Mouse (Mus musculus): Measurements from ENCODE around the gene Serpinc1. TPM values are rescaled to one million over a fixed set of nuclear protein-coding genes. Genes with fewer than 3 reads are reported as not detected.

Gene Serpinc1
- 1.2 TPM for polyA plus RNA-seq (2014; fragmentation: Illumina TruSeq; extraction: RNeasy Lipid Tissue Mini Kit (QIAGEN cat#74804); ENCODE audit: low replicate concordance)

DNA sequence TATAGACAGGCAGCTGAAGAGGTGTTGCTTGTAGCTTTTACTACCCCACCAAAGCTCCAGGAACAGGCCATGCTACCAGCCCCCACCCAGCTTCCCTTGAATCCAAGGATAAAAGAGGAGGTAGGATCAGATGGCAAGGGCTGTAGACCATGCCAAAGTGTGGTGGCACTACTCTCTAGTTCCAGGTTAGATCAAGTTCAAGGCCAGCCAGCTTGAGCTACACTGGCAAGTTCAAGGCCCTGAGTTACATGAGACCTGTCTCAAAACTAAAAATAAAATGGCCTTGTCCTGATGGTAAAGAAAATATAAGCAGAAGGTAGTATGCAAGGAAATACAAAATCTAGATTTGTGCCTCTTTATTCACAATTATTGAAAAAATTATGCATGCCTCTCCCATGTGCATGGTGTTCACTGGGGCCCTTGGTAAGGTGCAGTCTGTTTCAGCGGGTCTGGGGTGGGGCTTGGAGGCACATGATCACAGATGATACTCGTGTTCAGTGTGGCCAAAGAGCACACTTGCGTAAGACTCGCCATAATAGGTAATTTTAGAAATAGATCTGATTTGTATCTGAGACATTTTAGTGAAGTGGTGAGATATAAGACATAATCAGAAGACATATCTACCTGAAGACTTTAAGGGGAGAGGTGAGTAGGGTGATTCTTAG is at the start of gene Serpinc1:
Gene Serpinc1, plus strand, starts transcription at position 515 of the 665 bp plus-strand sequence.

GRCm38 (mm10) chr1:161034435-161035280 is 56.3 kb downstream of the Serpinc1 start, which contains the start of gene Zbtb37:
Zbtb37 (minus strand) TSS chr1:161034849.

Other genes with a start within 250 kb of the Serpinc1 start
- gene Rabgap1l, start 185.4 kb upstream of the Serpinc1 start, polyA plus RNA-seq (2014; fragmentation: Illumina TruSeq; extraction: RNeasy Lipid Tissue Mini Kit (QIAGEN cat#74804); ENCODE audit: low replicate concordance) = 147 TPM
- 33.2 TPM for gene Rc3h1, start 72.2 kb upstream of the Serpinc1 start, polyA plus RNA-seq (2014; fragmentation: Illumina TruSeq; extraction: RNeasy Lipid Tissue Mini Kit (QIAGEN cat#74804); ENCODE audit: low replicate concordance)
- 4.3 TPM for gene Zbtb37, start 56.3 kb downstream of the Serpinc1 start, polyA plus RNA-seq (2014; fragmentation: Illumina TruSeq; extraction: RNeasy Lipid Tissue Mini Kit (QIAGEN cat#74804); ENCODE audit: low replicate concordance)
- gene Dars2, start 92.1 kb downstream of the Serpinc1 start, polyA plus RNA-seq (2014; fragmentation: Illumina TruSeq; extraction: RNeasy Lipid Tissue Mini Kit (QIAGEN cat#74804); ENCODE audit: low replicate concordance) = 12.8 TPM
- gene Cenpl, start 92.1 kb downstream of the Serpinc1 start, polyA plus RNA-seq (2014; fragmentation: Illumina TruSeq; extraction: RNeasy Lipid Tissue Mini Kit (QIAGEN cat#74804); ENCODE audit: low replicate concordance) = 46.5 TPM
- 21.8 TPM for gene Klhl20, start 152.9 kb downstream of the Serpinc1 start, polyA plus RNA-seq (2014; fragmentation: Illumina TruSeq; extraction: RNeasy Lipid Tissue Mini Kit (QIAGEN cat#74804); ENCODE audit: low replicate concordance)
- 0.33 TPM for gene Ankrd45, start 164.1 kb downstream of the Serpinc1 start, polyA plus RNA-seq (2014; fragmentation: Illumina TruSeq; extraction: RNeasy Lipid Tissue Mini Kit (QIAGEN cat#74804); ENCODE audit: low replicate concordance)
- gene Tex50, start 180.7 kb downstream of the Serpinc1 start, polyA plus RNA-seq (2014; fragmentation: Illumina TruSeq; extraction: RNeasy Lipid Tissue Mini Kit (QIAGEN cat#74804); ENCODE audit: low replicate concordance) = not detected